ENCODE assay signal across 33 mouse cellular contexts in the genomic region with DNA sequence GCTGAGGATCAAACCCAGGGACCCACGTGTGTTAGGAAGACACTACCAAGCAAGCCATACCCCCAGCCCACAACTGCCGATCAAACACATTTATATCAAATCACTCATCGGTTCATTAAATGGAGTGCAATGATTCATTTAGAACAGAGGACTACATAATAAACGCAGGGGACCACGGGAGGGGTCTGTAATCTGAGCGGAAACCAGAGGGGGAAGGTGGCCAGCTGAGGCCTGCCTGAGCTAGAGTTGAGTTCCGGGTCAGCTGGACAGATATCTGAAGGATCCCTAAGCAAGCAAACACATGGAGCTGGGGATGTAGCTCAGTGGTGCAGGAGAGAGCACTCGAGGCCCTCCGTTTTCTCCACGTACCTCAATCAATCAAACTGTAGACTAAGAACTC. TPM values are rescaled to one million over a fixed set of nuclear protein-coding genes. Genes with fewer than 3 reads are reported as not detected.
DNase-seq lines count a peak whose midpoint lies in the region; ATAC-seq and TF ChIP-seq lines count a peak whose summit lies in the region.
"Had no signal": no experiment of that assay in that cellular context is flagged by ENCODE, and none has a peak within 500 bp of the region (broad histone marks: within the 10 kb centered on the region; RNA-seq: fewer than 3 reads in every experiment).

No protein-coding gene starts in this region.

- H3K9me3 ChIP-seq in heart, embryonic 14.5 days (ENCODE audit: control insufficient read depth, low read length): no peaks in the 10 kb centered on the region
- H3K9me3 ChIP-seq: embryonic facial prominence, embryonic 10.5 days; embryonic facial prominence, embryonic 13.5 days; forebrain, embryonic 10.5 days; forebrain, embryonic 13.5 days; G1E; heart, embryonic 15.5 days; hindbrain, embryonic 13.5 days; intestine, embryonic 15.5 days had no signal

- intact Hi-C loops in heart, postnatal 10 days (cut with DNase I): no loop called here
- intact Hi-C loops in left cerebral cortex, postnatal 4 days (cut with DNase I): no loop called here

- WGBS in heart, embryonic 14.5 days: 66% methylated on average over 10 of the region's 10 CpGs

- H3K4me3 ChIP-seq in heart, embryonic 14.5 days (ENCODE audit: control insufficient read depth in 1 of 2, insufficient read depth in 1 of 2, low read depth in 1 of 2, low read length in 2 of 2): no peak overlapping the region
- H3K4me3 ChIP-seq in myocyte: no peak overlapping the region
- H3K4me3 ChIP-seq: embryonic facial prominence, embryonic 10.5 days; embryonic facial prominence, embryonic 13.5 days; forebrain, embryonic 10.5 days; forebrain, embryonic 13.5 days; heart, embryonic 15.5 days; hindbrain, embryonic 13.5 days; intestine, embryonic 15.5 days had no signal

- peaks cover 0 to 2% of the 10 kb centered on the region in 2 experiments; a peak in 2 of 4 replicates for H3K4me1 ChIP-seq in heart, embryonic 14.5 days (ENCODE audit: control insufficient read depth in 2 of 2, insufficient read depth in 2 of 2, low read length in 2 of 2)
- H3K4me1 ChIP-seq: embryonic facial prominence, embryonic 10.5 days; heart, embryonic 15.5 days; hindbrain, embryonic 13.5 days had no signal

- peaks cover 19% of the 10 kb centered on the region for H3K36me3 ChIP-seq in heart, embryonic 14.5 days (ENCODE audit: control insufficient read depth, insufficient read depth, low read length)
- peaks cover 7% of the 10 kb centered on the region for H3K36me3 ChIP-seq in myocyte (ENCODE audit: control insufficient read depth, insufficient read depth)
- H3K36me3 ChIP-seq: hindbrain, embryonic 13.5 days had no signal

- H3K9ac ChIP-seq in heart, embryonic 14.5 days (ENCODE audit: low read length): no peak overlapping the region
- H3K9ac ChIP-seq: embryonic facial prominence, embryonic 13.5 days; forebrain, embryonic 13.5 days; heart, embryonic 15.5 days; hindbrain, embryonic 13.5 days; intestine, embryonic 15.5 days had no signal

- H3K79me2 ChIP-seq in myocyte (ENCODE audit: control insufficient read depth, insufficient read depth): peaks cover 63% of the 10 kb centered on the region

- H3ac ChIP-seq in myocyte (ENCODE audit: control insufficient read depth, insufficient read length): no peak overlapping the region

- H3K27ac ChIP-seq in heart, embryonic 14.5 days (replicated peaks in 1 of 2; ENCODE audit: control insufficient read depth in 1 of 2, insufficient read depth in 1 of 2, low read depth in 2 of 2, low read length in 2 of 2): 0 out of 4 replicates have a peak overlapping the region, but pooled peaks have one; percentile 3 to 14
- H3K27ac ChIP-seq: embryonic facial prominence, embryonic 10.5 days; embryonic facial prominence, embryonic 13.5 days; forebrain, embryonic 10.5 days; forebrain, embryonic 13.5 days; heart, embryonic 15.5 days; hindbrain, embryonic 13.5 days; intestine, embryonic 15.5 days had no signal

- no peak for ATAC-seq in heart, embryonic 14.5 days (ENCODE audit: insufficient number of reproducible peaks, insufficient read depth, low FRiP score, low read depth)
- ATAC-seq: forebrain, embryonic 13.5 days; forebrain, embryonic 16.5 days; hindbrain, embryonic 16.5 days; intestine, embryonic 15.5 days; Patski had no signal

- no peaks in the 10 kb centered on the region for H3K27me3 ChIP-seq in heart, embryonic 14.5 days (ENCODE audit: control insufficient read depth, insufficient read depth, low read length)
- H3K27me3 ChIP-seq in myocyte (ENCODE audit: control insufficient read depth, insufficient read depth, insufficient read length): no peaks in the 10 kb centered on the region
- H3K27me3 ChIP-seq: CH12.LX; embryonic facial prominence, embryonic 13.5 days; forebrain, embryonic 13.5 days; heart, embryonic 15.5 days; hindbrain, embryonic 13.5 days; intestine, embryonic 15.5 days; Patski had no signal

- H3K4me2 ChIP-seq in heart, embryonic 14.5 days (ENCODE audit: low read length): no peak overlapping the region
- peak overlapping the region; percentile 68 for H3K4me2 ChIP-seq in myocyte (ENCODE audit: low read depth)
- H3K4me2 ChIP-seq: embryonic facial prominence, embryonic 13.5 days; forebrain, embryonic 13.5 days; heart, embryonic 15.5 days; hindbrain, embryonic 13.5 days; intestine, embryonic 15.5 days had no signal

- TF ChIP-seq POLR2A in myocyte (IDR thresholded peaks at IDR 0.05; ENCODE audit: insufficient read length, low read depth): no peak

- peak; percentile 64 for DNase-seq in heart, adult 11 months
- DNase-seq in heart, adult 18-20 months: no peak
- DNase-seq in heart, postnatal 10 days: no peak
- DNase-seq in left cerebral cortex, postnatal 4 days: no peak
- DNase-seq: adrenal gland, adult 8-10 months; adrenal gland, postnatal 25 days; B cell, adult 2 months; cerebellum, adult 11-12 months; cerebellum, adult 8-10 months; cerebellum, postnatal 10 days; cerebellum, postnatal 36 days; embryo, embryonic 11 days; gastrocnemius, postnatal 10 days; gastrocnemius, postnatal 36 days; kidney, adult 11 months; kidney, adult 8-10 months had no signal

TF ChIP-seq in myocyte, 11 proteins besides CTCF, POLR2A, EP300 and RAD21:
- TF ChIP-seq CEBPB (IDR thresholded peaks at IDR 0.05; ENCODE audit: insufficient read depth, poor library complexity, severe bottlenecking): no peak
- no peak for TF ChIP-seq MAX (IDR thresholded peaks at IDR 0.05; ENCODE audit: low read depth)
- no peak for TF ChIP-seq SRF (IDR thresholded peaks at IDR 0.05; ENCODE audit: control insufficient read depth, insufficient read length, low read depth)
- TF ChIP-seq TCF3 (IDR thresholded peaks at IDR 0.05; ENCODE audit: insufficient read length, low read depth): no peak
- TF ChIP-seq MYOG (IDR thresholded peaks at IDR 0.05; ENCODE audit: control insufficient read depth in 1 of 3, insufficient read depth in 1 of 3, insufficient read length in 2 of 3, low read depth in 2 of 3): no peak
- no peak for TF ChIP-seq TCF12 (IDR thresholded peaks at IDR 0.05; ENCODE audit: insufficient read depth, poor library complexity, severe bottlenecking)
- TF ChIP-seq REST (IDR thresholded peaks at IDR 0.05; ENCODE audit: insufficient read depth, insufficient read length): no peak
- TF ChIP-seq POLR2AphosphoS2 (IDR thresholded peaks at IDR 0.05; ENCODE audit: insufficient read length, low read depth): no peak
- no peak for TF ChIP-seq E2F4 (IDR thresholded peaks at IDR 0.05; ENCODE audit: insufficient read depth)
- no peak for TF ChIP-seq USF1 (IDR thresholded peaks at IDR 0.05; ENCODE audit: low read depth)
- no peak for TF ChIP-seq MYOD1 (IDR thresholded peaks at IDR 0.05; ENCODE audit: control insufficient read depth in 1 of 3, insufficient read length in 2 of 3, low read depth in 2 of 3)
TF ChIP-seq in myocyte: peak in this region for 0.

RNA-seq across cellular contexts. Expression of gene Soat1, which starts 20.3 kb away (rescaled TPM):
- total RNA-seq in heart, adult 18-20 months (2021): 10 to 100 TPM in 1 of 2 experiments, 1 to 10 TPM in 1; 8.2 to 11.9 TPM
- polyA plus RNA-seq in heart, embryonic 14.5 days (2014; fragmentation: Nextera tagmentation; extraction: Ambion mirVana): 32.2 and 32.7 TPM in 2 replicates
- total RNA-seq in heart, postnatal 10 days (2021): 10 to 100 TPM; 22.2 to 29.6 TPM
- polyA plus RNA-seq in myocyte (2012; fragmentation: generic; extraction: Trizol): 42.2 TPM
- 10 to 100 TPM; 27.5 to 30.2 TPM for total RNA-seq in left cerebral cortex, postnatal 4 days (2021)

RNA-seq across cellular contexts. Expression of gene Axdnd1, which starts 32.9 kb away (rescaled TPM):
- not detected for total RNA-seq in heart, adult 18-20 months (2021)
- polyA plus RNA-seq in heart, embryonic 14.5 days (2014; fragmentation: Nextera tagmentation; extraction: Ambion mirVana): 0.20 and 0.35 TPM in 2 replicates
- total RNA-seq in heart, postnatal 10 days (2021): under 1 TPM in 1 of 2 experiments, not detected in 1; 0.12 TPM
- polyA plus RNA-seq in myocyte (2012; fragmentation: generic; extraction: Trizol): 0.11 TPM
- total RNA-seq in left cerebral cortex, postnatal 4 days (2021): 1 to 10 TPM in 1 of 2 experiments, under 1 TPM in 1; 0.85 to 1.8 TPM
- total RNA-seq: CH12.LX; gastrocnemius, adult 18-20 months; heart, postnatal 25 days; hematopoietic stem cell, adult 5-6 weeks had no signal
- polyA plus RNA-seq: forebrain, embryonic 16.5 days; G1E had no signal
